In genomic region chr14:45321622-45322021, GRCm38 (mm10) we compare ENCODE assay signal across 20 mouse cellular contexts. TPM values are rescaled to one million over a fixed set of nuclear protein-coding genes. Genes with fewer than 3 reads are reported as not detected.
DNase-seq lines count a peak whose midpoint lies in the region; ATAC-seq and TF ChIP-seq lines count a peak whose summit lies in the region.
"Had no signal": no experiment of that assay in that cellular context is flagged by ENCODE, and none has a peak within 500 bp of the region (broad histone marks: within the 10 kb centered on the region; RNA-seq: fewer than 3 reads in every experiment).

No protein-coding gene starts in this region.

- H3K4me3 ChIP-seq in heart, embryonic 11.5 days (ENCODE audit: low read depth, low read length), result no peak overlapping the region
- H3K4me3 ChIP-seq in heart, adult 2 months, result no peak overlapping the region
- no peak overlapping the region for H3K4me3 ChIP-seq in intestine, postnatal 0 days (ENCODE audit: low read depth, low read length)
- no peak overlapping the region for H3K4me3 ChIP-seq in myocyte
- H3K4me3 ChIP-seq: embryonic facial prominence, embryonic 13.5 days; forebrain, embryonic 15.5 days; heart, embryonic 15.5 days; limb, embryonic 13.5 days; neural tube, embryonic 12.5 days had no signal

- H3K4me1 ChIP-seq in heart, embryonic 11.5 days (ENCODE audit: control insufficient read depth, insufficient read depth, low read length), result no peaks in the 10 kb centered on the region
- peaks cover 2% of the 10 kb centered on the region; the same call in 1 of the 2 replicates for H3K4me1 ChIP-seq in heart, adult 2 months (ENCODE audit: control insufficient read depth, insufficient read depth, low read length)
- H3K4me1 ChIP-seq in intestine, postnatal 0 days (replicated peaks; ENCODE audit: control insufficient read depth, insufficient read depth, low read length), result peaks cover 12% of the 10 kb centered on the region; the same call in 1 of the 2 replicates

- no peak for ATAC-seq in heart, embryonic 11.5 days (replicated peaks; ENCODE audit: insufficient number of reproducible peaks, low FRiP score, low TSS enrichment)
- peak; percentile 45 for ATAC-seq in intestine, postnatal 0 days
- ATAC-seq: forebrain, embryonic 15.5 days; midbrain, embryonic 16.5 days had no signal

- no peak overlapping the region for H3K4me2 ChIP-seq in heart, embryonic 11.5 days
- peak overlapping the region; percentile 30; the same call in 1 of the 2 replicates for H3K4me2 ChIP-seq in intestine, postnatal 0 days (replicated peaks; ENCODE audit: low read depth)
- peak overlapping the region; percentile 26 for H3K4me2 ChIP-seq in myocyte (ENCODE audit: low read depth)
- H3K4me2 ChIP-seq: embryonic facial prominence, embryonic 13.5 days; forebrain, embryonic 15.5 days; heart, embryonic 15.5 days; hindbrain, embryonic 14.5 days; limb, embryonic 13.5 days; neural tube, embryonic 12.5 days had no signal

- no peaks in the 10 kb centered on the region for H3K79me2 ChIP-seq in heart, adult 2 months (replicated peaks; ENCODE audit: control insufficient read depth, insufficient read depth, low read length)
- peaks cover 14% of the 10 kb centered on the region for H3K79me2 ChIP-seq in myocyte (ENCODE audit: control insufficient read depth, insufficient read depth)

- 52% methylated on average over 5 of the region's 5 CpGs for WGBS in heart, embryonic 11.5 days (ENCODE audit: insufficient replicate concordance)
- 50% methylated on average over 5 of the region's 5 CpGs for WGBS in heart, adult 2 months
- 37% methylated on average over 5 of the region's 5 CpGs for WGBS in intestine, postnatal 0 days

- no peak overlapping the region for H3K9ac ChIP-seq in heart, embryonic 11.5 days (ENCODE audit: low read depth, low read length)
- no peak overlapping the region for H3K9ac ChIP-seq in heart, adult 2 months (ENCODE audit: low read depth, low read length)
- no peak overlapping the region for H3K9ac ChIP-seq in intestine, postnatal 0 days (ENCODE audit: low read depth, low read length)
- H3K9ac ChIP-seq: embryonic facial prominence, embryonic 13.5 days; forebrain, embryonic 15.5 days; heart, embryonic 15.5 days; hindbrain, embryonic 14.5 days; limb, embryonic 13.5 days; neural tube, embryonic 12.5 days had no signal

- no peak overlapping the region for H3ac ChIP-seq in myocyte (ENCODE audit: control insufficient read depth, insufficient read length)

- DNase-seq in heart, adult 2 months, result no peak
- DNase-seq in c-Kit-negative CD71-positive TER-119-positive erythroid progenitor cells, embryonic 14.5 days (ENCODE audit: low read depth, low spot score), result peak; percentile 60
- DNase-seq in lung, postnatal 36 days, result no peak
- DNase-seq in adrenal gland, postnatal 4 days (ENCODE audit: low spot score in 2 of 2), result no peak
- DNase-seq in gastrocnemius, postnatal 14 days, result no peak
- DNase-seq: cerebellum, adult 9-10 months; kidney, adult 2 months; lung, postnatal 14 days; right cerebral cortex, postnatal 4 days; thymus, postnatal 36 days had no signal

- no peaks in the 10 kb centered on the region for H3K9me3 ChIP-seq in heart, embryonic 11.5 days (replicated peaks; ENCODE audit: control insufficient read depth, low read length)
- no peaks in the 10 kb centered on the region for H3K9me3 ChIP-seq in intestine, postnatal 0 days (ENCODE audit: control insufficient read depth)
- H3K9me3 ChIP-seq: embryonic facial prominence, embryonic 13.5 days; forebrain, embryonic 15.5 days; heart, embryonic 15.5 days; limb, embryonic 13.5 days; neural tube, embryonic 12.5 days had no signal

- H3K27me3 ChIP-seq in heart, embryonic 11.5 days (ENCODE audit: control insufficient read depth, insufficient read depth, low read length), result no peaks in the 10 kb centered on the region
- no peaks in the 10 kb centered on the region for H3K27me3 ChIP-seq in heart, adult 2 months (ENCODE audit: control insufficient read depth, insufficient read depth, low read length)
- no peaks in the 10 kb centered on the region for H3K27me3 ChIP-seq in intestine, postnatal 0 days (replicated peaks; ENCODE audit: control insufficient read depth, insufficient read depth, low read length)
- no peaks in the 10 kb centered on the region for H3K27me3 ChIP-seq in myocyte (ENCODE audit: control insufficient read depth, insufficient read depth, insufficient read length)
- H3K27me3 ChIP-seq: embryonic facial prominence, embryonic 13.5 days; forebrain, embryonic 15.5 days; heart, embryonic 15.5 days; limb, embryonic 13.5 days had no signal

- TF ChIP-seq EP300 in heart, adult 2 months (IDR thresholded peaks at IDR 0.05; ENCODE audit: insufficient read depth, low read depth, low read length), result no peak

- no peak for TF ChIP-seq POLR2A in heart, adult 2 months (IDR thresholded peaks at IDR 0.05; ENCODE audit: insufficient read depth, low read depth, low read length)
- no peak for TF ChIP-seq POLR2A in myocyte (IDR thresholded peaks at IDR 0.05; ENCODE audit: insufficient read length, low read depth)

- intact Hi-C loops in heart, adult 2 months (cut with DNase I), result no loop called here
- intact Hi-C loops in gastrocnemius, postnatal 14 days (cut with DNase I; ENCODE audit: low total_unique reads), result no loop called here

- no peak for TF ChIP-seq CTCF in heart, adult 2 months (IDR thresholded peaks at IDR 0.05)
- no peak for TF ChIP-seq CTCF in intestine, postnatal 0 days (IDR thresholded peaks at IDR 0.05; ENCODE audit: low read depth)

- no peaks in the 10 kb centered on the region for H3K36me3 ChIP-seq in heart, embryonic 11.5 days (ENCODE audit: control insufficient read depth, insufficient read depth, low read length)
- H3K36me3 ChIP-seq in heart, adult 2 months (ENCODE audit: control insufficient read depth, insufficient read depth, low read length), result 0 out of 2 replicates have a peak, but pooled peaks cover 1% of the 10 kb centered on the region
- no peaks in the 10 kb centered on the region for H3K36me3 ChIP-seq in intestine, postnatal 0 days (ENCODE audit: control insufficient read depth, insufficient read depth)
- no peaks in the 10 kb centered on the region for H3K36me3 ChIP-seq in myocyte (ENCODE audit: control insufficient read depth, insufficient read depth)
- H3K36me3 ChIP-seq: embryonic facial prominence, embryonic 13.5 days; forebrain, embryonic 15.5 days; heart, embryonic 15.5 days; limb, embryonic 13.5 days; neural tube, embryonic 12.5 days had no signal

- H3K27ac ChIP-seq in heart, embryonic 11.5 days (ENCODE audit: low read depth, low read length), result peak overlapping the region; percentile 46; the same call in 1 of the 2 replicates
- H3K27ac ChIP-seq in heart, adult 2 months, result no peak overlapping the region
- H3K27ac ChIP-seq in intestine, postnatal 0 days (ENCODE audit: low read depth, low read length), result peak overlapping the region; percentile 76
- H3K27ac ChIP-seq: embryonic facial prominence, embryonic 13.5 days; forebrain, embryonic 15.5 days; heart, embryonic 15.5 days; hindbrain, embryonic 14.5 days; limb, embryonic 13.5 days; neural tube, embryonic 12.5 days had no signal

TF ChIP-seq in myocyte, 11 proteins besides CTCF, POLR2A, EP300 and RAD21:
- TF ChIP-seq MAX (IDR thresholded peaks at IDR 0.05; ENCODE audit: low read depth) (no peak), SRF (IDR thresholded peaks at IDR 0.05; ENCODE audit: control insufficient read depth, insufficient read length, low read depth) (no peak), MYOG (IDR thresholded peaks at IDR 0.05; ENCODE audit: control insufficient read depth in 1 of 3, insufficient read depth in 1 of 3, insufficient read length in 2 of 3, low read depth in 2 of 3) (no peak), TCF12 (IDR thresholded peaks at IDR 0.05; ENCODE audit: insufficient read depth, poor library complexity, severe bottlenecking) (no peak), REST (IDR thresholded peaks at IDR 0.05; ENCODE audit: insufficient read depth, insufficient read length) (no peak), TCF3 (IDR thresholded peaks at IDR 0.05; ENCODE audit: insufficient read length, low read depth) (no peak), POLR2AphosphoS2 (IDR thresholded peaks at IDR 0.05; ENCODE audit: insufficient read length, low read depth) (no peak), MYOD1 (IDR thresholded peaks at IDR 0.05; ENCODE audit: control insufficient read depth in 1 of 3, insufficient read length in 2 of 3, low read depth in 2 of 3) (no peak), CEBPB (IDR thresholded peaks at IDR 0.05; ENCODE audit: insufficient read depth, poor library complexity, severe bottlenecking) (no peak), E2F4 (IDR thresholded peaks at IDR 0.05; ENCODE audit: insufficient read depth) (no peak), USF1 (IDR thresholded peaks at IDR 0.05; ENCODE audit: low read depth) (no peak)
TF ChIP-seq in myocyte: peak in this region for 0.

RNA-seq across cellular contexts. Expression of gene Ero1l, which starts 3.1 kb away (rescaled TPM):
- 42.3 and 53.0 TPM in 2 replicates for polyA plus RNA-seq in heart, embryonic 11.5 days (2014; fragmentation: Nextera tagmentation; extraction: Ambion mirVana)
- 10 to 100 TPM; 15.6 to 22.6 TPM for total RNA-seq in heart, adult 2 months (2021)
- 5.0 and 11.9 TPM in 2 replicates for polyA plus RNA-seq in heart, adult 2 months (2012; rRNA removed)
- 96.3 and 96.6 TPM in 2 replicates for polyA plus RNA-seq in intestine, postnatal 0 days (2015; fragmentation: Nextera tagmentation; extraction: Ambion mirVana)
- 43.5 TPM for polyA plus RNA-seq in myocyte (2012; fragmentation: generic; extraction: Trizol)
- total RNA-seq in adrenal gland, postnatal 4 days (2021), result 10 to 100 TPM; 34.5 to 38.5 TPM
- total RNA-seq in gastrocnemius, postnatal 14 days (2021), result 1 to 10 TPM; 6.2 to 7.9 TPM

RNA-seq across cellular contexts. Expression of gene Psmc6, which starts 8.0 kb away (rescaled TPM):
- 142 and 148 TPM in 2 replicates for polyA plus RNA-seq in heart, embryonic 11.5 days (2014; fragmentation: Nextera tagmentation; extraction: Ambion mirVana)
- 10 to 100 TPM; 89.7 to 93.7 TPM for total RNA-seq in heart, adult 2 months (2021)
- polyA plus RNA-seq in heart, adult 2 months (2012; rRNA removed), result 46.3 and 116 TPM in 2 replicates
- polyA plus RNA-seq in intestine, postnatal 0 days (2015; fragmentation: Nextera tagmentation; extraction: Ambion mirVana), result 98.6 and 98.8 TPM in 2 replicates
- 72.7 TPM for polyA plus RNA-seq in myocyte (2012; fragmentation: generic; extraction: Trizol)
- total RNA-seq in adrenal gland, postnatal 4 days (2021), result 100 to 1,000 TPM; 125 to 127 TPM
- total RNA-seq in gastrocnemius, postnatal 14 days (2021), result 100 to 1,000 TPM in 1 of 2 experiments, 10 to 100 TPM in 1; 98.2 to 104 TPM

RNA-seq across cellular contexts. Expression of gene Styx, which starts 29.3 kb away (rescaled TPM):
- polyA plus RNA-seq in heart, embryonic 11.5 days (2014; fragmentation: Nextera tagmentation; extraction: Ambion mirVana), result 44.3 and 52.1 TPM in 2 replicates
- total RNA-seq in heart, adult 2 months (2021), result 10 to 100 TPM; 26.3 to 33.4 TPM
- 3.8 and 7.6 TPM in 2 replicates for polyA plus RNA-seq in heart, adult 2 months (2012; rRNA removed)
- 40.1 and 46.5 TPM in 2 replicates for polyA plus RNA-seq in intestine, postnatal 0 days (2015; fragmentation: Nextera tagmentation; extraction: Ambion mirVana)
- 6.3 TPM for polyA plus RNA-seq in myocyte (2012; fragmentation: generic; extraction: Trizol)
- total RNA-seq in adrenal gland, postnatal 4 days (2021), result 10 to 100 TPM; 38.0 to 43.9 TPM
- total RNA-seq in gastrocnemius, postnatal 14 days (2021), result 10 to 100 TPM; 43.7 to 44.8 TPM
